Mouse (Mus musculus): ENCODE data around the gene T2.
"Not testable (repeated sequence)": the region's sequence is repeated elsewhere in the genome, so short reads cannot be mapped to it uniquely, and the experiment has no call there.

T2 gene

DNA sequence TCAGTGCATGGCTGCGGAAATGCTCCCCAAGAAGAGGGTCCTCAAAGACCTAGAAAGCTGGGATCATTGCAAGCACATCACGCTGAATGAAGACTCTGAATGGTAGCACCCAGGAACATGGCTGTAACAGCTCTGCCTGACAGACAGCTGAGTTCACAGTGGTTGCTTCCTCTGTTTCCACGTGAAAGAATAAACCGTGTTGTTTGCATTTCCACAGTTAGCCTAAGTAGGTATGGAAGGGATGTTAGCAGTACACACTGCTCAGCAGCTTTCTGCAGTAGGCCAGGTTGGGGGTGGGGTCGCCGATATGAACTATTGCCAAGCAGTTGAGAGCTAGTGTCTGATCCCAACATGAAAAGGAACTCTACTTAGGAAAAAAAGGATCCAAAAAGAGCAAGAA lies at the start of gene T2:
Gene T2 (plus strand): TSS at position 301 of the 400 bp plus-strand sequence.
- no peak for DNase-seq (ENCODE audit: low read depth, low spot score)

- DNase-seq (ENCODE audit: low read depth, low spot score), result peak; percentile 78
These were observed 44.8 kb upstream of the T2 start, which contains the start of gene Sft2d1 for GRCm38 (mm10) chr17:8310838-8311614. Gene Sft2d1 (plus strand): TSS chr17:8311102.

DNA sequence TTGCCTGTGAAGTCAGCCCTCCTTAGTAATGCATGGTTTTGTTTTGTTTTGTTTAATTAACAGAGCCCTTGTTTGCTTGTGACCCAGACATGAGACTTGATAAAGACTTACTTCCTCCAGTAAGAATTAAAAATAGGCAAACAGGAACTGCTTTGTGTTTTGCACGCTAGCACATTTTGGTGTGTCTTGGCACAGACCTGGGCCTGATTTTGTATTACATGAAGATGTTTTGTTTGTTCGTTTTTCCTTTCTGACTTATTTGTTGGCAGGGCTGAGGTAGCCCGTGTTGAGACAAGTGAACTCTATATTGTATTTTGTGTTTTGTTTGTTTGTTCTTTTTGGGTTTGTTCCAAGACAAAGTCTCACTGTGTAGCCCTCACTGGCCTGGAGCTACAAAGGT lies 44.0 kb upstream of the T2 start:
- no peak for DNase-seq (ENCODE audit: low read depth, low spot score)

GRCm38 (mm10) chr17:8313976-8314375 lies 41.8 kb upstream of the T2 start:
- no peak for DNase-seq (ENCODE audit: low read depth, low spot score)

- no peak for DNase-seq (ENCODE audit: low read depth, low spot score)
These were observed 39.5 kb upstream of the T2 start for GRCm38 (mm10) chr17:8316251-8316650.

- DNase-seq (ENCODE audit: low read depth, low spot score), result not testable (repeated sequence)
These were observed 28.9 kb upstream of the T2 start for GRCm38 (mm10) chr17:8326877-8327276.

DNA sequence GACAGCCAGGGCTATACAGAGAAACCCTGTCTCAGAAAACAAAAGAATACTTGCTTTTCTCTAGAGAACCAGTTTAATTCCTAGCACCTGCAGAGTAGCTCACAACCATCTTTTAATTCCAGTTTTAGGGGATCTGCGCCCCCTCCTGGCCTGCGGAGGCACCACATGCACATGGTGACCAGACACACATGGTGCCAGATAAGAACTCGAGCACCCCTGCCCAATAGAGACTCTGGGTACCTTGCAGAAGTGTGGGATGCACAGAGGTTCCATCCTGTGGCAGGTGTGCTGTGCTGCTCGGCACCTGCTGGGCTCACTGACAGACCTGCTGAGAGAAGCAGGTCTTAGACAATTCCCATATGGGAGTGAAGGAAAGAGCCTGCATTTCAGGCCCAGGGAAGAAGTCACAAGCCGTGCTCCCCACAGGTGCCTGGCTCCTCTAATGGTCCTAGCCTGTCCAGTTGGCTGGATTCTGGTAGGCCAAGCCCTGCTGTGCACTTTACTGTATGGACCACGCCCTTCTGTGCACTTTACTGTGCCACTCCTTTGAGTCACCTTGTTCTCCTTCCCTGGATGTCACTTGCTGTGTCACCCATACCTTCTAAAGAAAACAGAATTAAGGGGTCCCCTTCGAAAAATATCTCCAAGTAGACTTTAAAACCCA lies 27.1 kb upstream of the T2 start:
- peak; percentile 39 for DNase-seq (ENCODE audit: low read depth, low spot score)

DNA sequence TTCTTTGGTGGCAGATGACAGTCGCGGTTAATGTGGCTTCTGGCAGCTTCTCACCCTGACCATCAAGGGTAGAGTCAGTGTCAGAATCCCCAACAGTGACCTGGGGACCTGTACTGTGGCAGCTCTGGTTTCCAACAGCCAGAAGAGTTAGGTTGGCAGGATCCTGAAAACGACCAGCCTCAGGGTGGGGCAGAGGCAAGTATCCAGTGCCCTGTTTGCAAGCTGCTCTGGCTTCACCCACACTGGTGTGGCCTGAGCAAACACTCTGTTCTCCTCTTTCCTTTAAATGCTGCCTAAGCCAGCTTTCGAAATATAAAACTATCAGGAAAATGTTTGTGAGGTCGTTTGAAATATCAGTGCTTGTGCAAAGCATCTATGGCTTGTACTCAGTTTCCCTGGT lies 25.2 kb upstream of the T2 start:
- DNase-seq (ENCODE audit: low read depth, low spot score), result no peak

GRCm38 (mm10) chr17:8337159-8337558 lies 18.6 kb upstream of the T2 start, which contains the start of gene Prr18:
Gene Prr18 (plus strand): TSS chr17:8337459.
- not testable (repeated sequence) for DNase-seq (ENCODE audit: low read depth, low spot score)

GRCm38 (mm10) chr17:8339666-8340374 lies 16.0 kb upstream of the T2 start:
- no peak for DNase-seq (ENCODE audit: low read depth, low spot score)

DNA sequence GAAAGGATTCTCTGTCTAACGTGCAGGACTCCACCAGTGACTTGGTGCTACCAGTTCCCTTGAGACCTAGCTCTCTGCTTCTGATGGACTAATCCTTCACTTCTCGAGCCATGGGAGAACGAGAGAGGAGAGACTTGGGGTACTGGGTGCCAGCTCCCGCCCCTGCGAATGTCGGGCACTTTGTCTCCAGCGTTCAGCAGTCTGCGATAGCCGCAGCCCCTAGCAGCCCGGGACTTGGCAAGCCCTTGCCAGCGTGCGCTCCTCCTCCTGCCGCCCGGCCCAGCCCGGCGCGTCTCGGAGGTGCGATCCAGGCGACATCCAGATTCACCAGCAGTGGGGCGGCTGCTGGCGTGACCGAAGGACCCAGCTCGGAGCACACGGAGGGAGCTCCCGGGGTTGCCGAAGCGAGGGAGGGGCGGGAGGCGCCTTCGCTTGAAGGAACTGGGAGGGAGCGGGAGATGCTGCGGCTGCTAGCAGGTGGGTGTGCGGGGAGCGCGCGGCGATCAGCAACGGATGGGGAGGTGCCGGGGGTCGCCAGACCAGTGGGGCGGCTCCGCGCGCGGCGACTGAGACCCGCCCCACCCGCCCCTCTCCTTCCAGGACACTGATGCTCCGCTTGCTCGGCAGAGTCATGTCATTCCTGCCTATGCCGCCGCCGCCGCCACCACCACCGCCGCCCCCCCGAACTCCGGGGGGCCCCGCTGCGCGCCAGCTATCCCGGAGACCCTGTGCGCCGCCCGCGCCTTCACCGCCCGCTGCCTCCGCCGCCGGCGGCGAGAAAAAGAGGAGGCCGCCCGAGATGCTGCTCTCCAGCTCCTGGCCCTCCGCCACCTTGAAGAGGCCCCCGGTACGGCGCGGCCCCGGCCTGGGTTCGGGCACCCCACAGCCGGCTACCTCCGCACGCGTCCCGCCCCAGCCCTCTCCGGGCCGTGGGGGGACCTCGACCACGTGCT lies 15.1 kb upstream of the T2 start:
- peak; percentile 38 for DNase-seq (ENCODE audit: low read depth, low spot score)

- no peak for DNase-seq (ENCODE audit: low read depth, low spot score)
These were observed 14.3 kb upstream of the T2 start for GRCm38 (mm10) chr17:8341360-8341963.

DNA sequence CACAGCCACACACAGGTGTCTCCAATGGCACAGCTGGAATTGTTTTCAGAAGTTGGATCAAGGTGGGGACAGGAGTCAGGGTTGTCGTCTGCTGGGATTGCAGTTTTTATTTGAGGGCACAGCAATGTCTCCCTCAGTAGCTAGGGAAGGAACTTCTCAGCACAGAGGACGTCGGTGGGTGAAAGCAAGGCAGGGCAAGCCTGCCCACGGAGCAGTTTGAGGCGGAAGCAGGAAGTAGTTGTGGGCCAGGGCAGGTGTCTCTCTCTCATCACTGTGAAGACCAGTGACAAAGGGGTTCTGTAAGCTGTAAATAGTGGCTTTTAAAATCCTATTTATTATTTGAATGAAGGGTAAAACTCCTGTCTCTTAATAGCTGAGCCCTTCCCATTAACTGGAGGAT lies 13.1 kb upstream of the T2 start:
- DNase-seq (ENCODE audit: low read depth, low spot score), result no peak

GRCm38 (mm10) chr17:8343416-8343815 lies 12.4 kb upstream of the T2 start:
- no peak for DNase-seq (ENCODE audit: low read depth, low spot score)

- no peak for DNase-seq (ENCODE audit: low read depth, low spot score)
These were observed 8.0 kb upstream of the T2 start for GRCm38 (mm10) chr17:8347765-8348285.

GRCm38 (mm10) chr17:8348941-8349340 lies 6.9 kb upstream of the T2 start:
- DNase-seq (ENCODE audit: low read depth, low spot score), result no peak

DNA sequence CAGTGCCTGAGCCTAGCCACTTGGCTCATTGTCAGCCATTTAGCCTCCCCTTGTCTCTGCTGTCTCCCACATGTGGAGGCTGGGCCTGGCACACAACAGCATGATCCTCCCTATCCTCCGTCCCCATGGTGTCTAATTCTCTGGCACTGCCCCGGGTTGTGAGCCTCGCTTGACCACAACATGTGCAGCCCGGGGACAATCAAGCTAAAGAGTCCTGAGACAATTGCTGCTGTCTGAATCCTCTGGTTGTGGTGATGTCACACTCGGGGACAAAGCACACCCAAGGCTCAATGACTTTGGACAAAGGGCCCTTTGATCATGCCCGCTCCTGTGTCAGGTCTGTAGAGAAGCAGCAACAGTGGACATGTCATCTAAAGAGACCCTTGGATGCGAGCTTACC lies 4.7 kb upstream of the T2 start:
- DNase-seq (ENCODE audit: low read depth, low spot score), result no peak

GRCm38 (mm10) chr17:8357498-8357897 lies 1.7 kb downstream of the T2 start:
- DNase-seq (ENCODE audit: low read depth, low spot score), result no peak

GRCm38 (mm10) chr17:8360876-8361275 lies 5.1 kb downstream of the T2 start:
- DNase-seq (ENCODE audit: low read depth, low spot score), result no peak

- no peak for DNase-seq (ENCODE audit: low read depth, low spot score)
These were observed 5.7 kb downstream of the T2 start for GRCm38 (mm10) chr17:8361281-8362103.
